Mouse (Mus musculus) myocyte (in vitro differentiated cells): ENCODE data around the gene Olfr429.

ENCODE experiments used
- E2F4 ChIP-seq: IDR thresholded peaks from one replicate; pipeline ENCODE4 v1.6.1; 2011; ENCODE audit warnings: mild to moderate bottlenecking, control low read depth, moderate library complexity; ENCODE audit not compliant: insufficient read depth
- MYOD1 ChIP-seq, 3 experiments: IDR thresholded peaks; one replicate each; pipeline ENCODE4 v1.6.1; 2011; ENCODE audit warnings: control low read depth in 2 of 3, low read depth in 2 of 3, mild to moderate bottlenecking in 2 of 3, moderate library complexity in 1 of 3; ENCODE audit not compliant: insufficient read length in 2 of 3, control insufficient read depth in 1 of 3
- MYOG ChIP-seq, 3 experiments: IDR thresholded peaks; one replicate each; pipeline ENCODE4 v1.6.1; 2011; ENCODE audit warnings: control low read depth in 2 of 3, low read depth in 2 of 3, mild to moderate bottlenecking in 2 of 3; ENCODE audit not compliant: insufficient read length in 2 of 3, control insufficient read depth in 1 of 3, insufficient read depth in 1 of 3
- POLR2A ChIP-seq: IDR thresholded peaks from one replicate; pipeline ENCODE4 v1.6.1; 2011; ENCODE audit warnings: low read depth, mild to moderate bottlenecking, control low read depth, moderate library complexity; ENCODE audit not compliant: insufficient read length
- POLR2AphosphoS2 ChIP-seq: IDR thresholded peaks from one replicate; pipeline ENCODE4 v1.6.1; 2011; ENCODE audit warnings: low read depth, control low read depth; ENCODE audit not compliant: insufficient read length
- REST ChIP-seq: IDR thresholded peaks from one replicate; pipeline ENCODE4 v1.6.1; 2011; ENCODE audit warnings: mild to moderate bottlenecking, control low read depth, moderate library complexity; ENCODE audit not compliant: insufficient read depth, insufficient read length
- TCF12 ChIP-seq: IDR thresholded peaks from one replicate; pipeline ENCODE4 v1.6.1; 2011; ENCODE audit warnings: mild to moderate bottlenecking, control low read depth; ENCODE audit not compliant: poor library complexity, insufficient read depth, severe bottlenecking
- USF1 ChIP-seq: IDR thresholded peaks from one replicate; pipeline ENCODE4 v1.6.1; 2011; ENCODE audit warnings: low read depth, mild to moderate bottlenecking, control low read depth, moderate library complexity

GRCm38 (mm10) chr1:174103735-174104134, 19.6 kb downstream of the Olfr429 start:
- TF ChIP-seq E2F4: no peak
- TF ChIP-seq MYOG (IDR thresholded peaks at IDR 0.05; ENCODE audit: control insufficient read depth in 1 of 3, insufficient read depth in 1 of 3, insufficient read length in 2 of 3, low read depth in 2 of 3): no peak
- no peak for TF ChIP-seq REST
- TF ChIP-seq POLR2A: no peak
- TF ChIP-seq TCF12: no peak
- TF ChIP-seq POLR2AphosphoS2: no peak
- TF ChIP-seq MYOD1 (IDR thresholded peaks at IDR 0.05; ENCODE audit: control insufficient read depth in 1 of 3, insufficient read length in 2 of 3, low read depth in 2 of 3): no peak
- no peak for TF ChIP-seq USF1
